ENCODE assay signal across 7 mouse cellular contexts in the genomic region with DNA sequence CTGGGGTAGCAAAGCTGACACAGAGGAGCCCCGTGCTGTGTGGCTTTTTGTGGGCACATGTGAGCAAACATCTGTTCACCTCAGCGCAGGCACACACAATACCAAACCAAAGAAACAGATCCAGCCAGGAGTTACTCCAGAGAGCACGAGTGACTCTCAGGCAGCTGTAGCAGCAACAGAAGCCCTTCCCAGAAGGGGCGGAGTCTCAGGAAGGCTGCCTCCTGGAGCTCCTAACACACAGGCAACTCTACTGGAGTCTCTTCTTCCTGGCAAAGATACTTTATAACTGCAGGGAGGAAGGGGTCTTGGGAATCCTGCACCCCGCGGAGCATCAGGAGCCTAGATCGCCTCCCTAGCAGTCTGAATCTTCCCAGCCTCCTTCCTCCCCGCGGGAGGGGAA. TPM values are rescaled to one million over a fixed set of nuclear protein-coding genes. Genes with fewer than 3 reads are reported as not detected.
A peak's percentile ranks its signal among the peaks of the same experiment; 100 is the strongest.
DNase-seq lines count a peak whose midpoint lies in the region; ATAC-seq and TF ChIP-seq lines count a peak whose summit lies in the region.

No protein-coding gene starts in this region.

- WGBS in hindbrain, postnatal 0 days = 2% methylated on average over 9 of the region's 9 CpGs
- WGBS in liver, adult 2 months = 3% methylated on average over 9 of the region's 9 CpGs
- 6% methylated on average over 9 of the region's 9 CpGs for WGBS in midbrain, embryonic 15.5 days

- in situ Hi-C loops in Patski (cut with MboI; ENCODE audit: low pct_unique_long_range_greater_than_20kb) = no loop called here

- H3K4me1 ChIP-seq in hindbrain, postnatal 0 days (ENCODE audit: insufficient read depth, low read length) = peaks cover 9% of the 10 kb centered on the region
- H3K4me1 ChIP-seq in liver, adult 2 months (ENCODE audit: control insufficient read depth, insufficient read depth, low read length) = peaks cover 8% of the 10 kb centered on the region
- peaks cover 10% of the 10 kb centered on the region for H3K4me1 ChIP-seq in midbrain, embryonic 15.5 days

- H3K9me3 ChIP-seq in hindbrain, postnatal 0 days (ENCODE audit: low read length) = no peaks in the 10 kb centered on the region
- H3K9me3 ChIP-seq in midbrain, embryonic 15.5 days = no peaks in the 10 kb centered on the region

- no peak for DNase-seq in Patski (ENCODE audit: low read depth, low spot score)
- peak; percentile 42 for DNase-seq in gastrocnemius, postnatal 25 days
- peak; percentile 67 for DNase-seq in hindbrain, postnatal 0 days (ENCODE audit: low spot score)
- DNase-seq in liver, adult 2 months (ENCODE audit: extremely low read depth, low read depth, low spot score) = peak; percentile 76
- DNase-seq in thymus, postnatal 0 days (ENCODE audit: low spot score) = peak; percentile 58

- CTCF ChIA-PET in Patski (lab: Charles Lee) = interaction anchor here (0.8 to 6.0 kb wide), 18 partner anchors 8 to 401 kb away, joined by 3 to 236 read pairs (median 7); no protein-coding TSS in a partner anchor

- POLR2A ChIA-PET in Patski (lab: Charles Lee) = interaction anchor here (1.1 to 1.4 kb wide), 4 partner anchors 48 to 242 kb away, joined by 3 to 4 read pairs (median 4); no protein-coding TSS in a partner anchor

- no peak for TF ChIP-seq CTCF in Patski (IDR thresholded peaks at IDR 0.05)
- no peak for TF ChIP-seq CTCF in hindbrain, postnatal 0 days (IDR thresholded peaks at IDR 0.05; ENCODE audit: low read depth)
- no peak for TF ChIP-seq CTCF in liver, adult 2 months (IDR thresholded peaks at IDR 0.05; ENCODE audit: low read depth, low read length)

- H3K27ac ChIP-seq in hindbrain, postnatal 0 days = no peak overlapping the region
- no peak overlapping the region for H3K27ac ChIP-seq in liver, adult 2 months (replicated peaks; ENCODE audit: insufficient read depth, low read depth, low read length)
- H3K27ac ChIP-seq in midbrain, embryonic 15.5 days = no peak overlapping the region

- ATAC-seq in Patski = peak; percentile 56
- ATAC-seq in common myeloid progenitor, adult 5-6 weeks (replicated peaks; ENCODE audit: low read depth, poor library complexity, severe bottlenecking) = peak; percentile 33
- ATAC-seq in hindbrain, postnatal 0 days = peak; percentile 52; the same call in 1 of the 2 replicates
- peak; percentile 18; the same call in 1 of the 2 replicates for ATAC-seq in midbrain, embryonic 15.5 days (replicated peaks)

- H3K4me3 ChIP-seq in hindbrain, postnatal 0 days (ENCODE audit: low read length) = peak overlapping the region; percentile 14
- H3K4me3 ChIP-seq in liver, adult 2 months (ENCODE audit: insufficient read depth, low read depth, low read length) = peak overlapping the region; percentile 42; the same call in 1 of the 2 replicates
- no peak overlapping the region for H3K4me3 ChIP-seq in midbrain, embryonic 15.5 days

- H3K79me2 ChIP-seq in liver, adult 2 months (ENCODE audit: control insufficient read depth, insufficient read depth, low read length) = no peaks in the 10 kb centered on the region

- no peak overlapping the region for H3K9ac ChIP-seq in hindbrain, postnatal 0 days (replicated peaks; ENCODE audit: low read length)
- peak overlapping the region; percentile 59 for H3K9ac ChIP-seq in liver, adult 2 months (ENCODE audit: low read depth, low read length)
- peak overlapping the region; percentile 5 for H3K9ac ChIP-seq in midbrain, embryonic 15.5 days

- no peaks in the 10 kb centered on the region for H3K36me3 ChIP-seq in hindbrain, postnatal 0 days (ENCODE audit: insufficient read depth, low read length)
- no peaks in the 10 kb centered on the region for H3K36me3 ChIP-seq in liver, adult 2 months (ENCODE audit: control insufficient read depth, insufficient read depth, low read length)
- H3K36me3 ChIP-seq in midbrain, embryonic 15.5 days (replicated peaks) = no peaks in the 10 kb centered on the region

- no peak for TF ChIP-seq POLR2A in liver, adult 2 months (IDR thresholded peaks at IDR 0.05; ENCODE audit: extremely low read depth, insufficient read depth, low read length)

- no peaks in the 10 kb centered on the region for H3K27me3 ChIP-seq in Patski
- H3K27me3 ChIP-seq in hindbrain, postnatal 0 days (ENCODE audit: insufficient read depth, low read length) = no peaks in the 10 kb centered on the region
- no peaks in the 10 kb centered on the region for H3K27me3 ChIP-seq in liver, adult 2 months (ENCODE audit: control insufficient read depth, insufficient read depth, low read length)
- H3K27me3 ChIP-seq in midbrain, embryonic 15.5 days (replicated peaks) = 0 out of 2 replicates have a peak, but pooled peaks cover 2% of the 10 kb centered on the region

- H3K4me2 ChIP-seq in hindbrain, postnatal 0 days (ENCODE audit: low read depth, low read length) = peak overlapping the region; percentile 52
- peak overlapping the region; percentile 42 for H3K4me2 ChIP-seq in midbrain, embryonic 15.5 days

RNA-seq across cellular contexts. Expression of gene Cd82, which starts 7.2 kb away (rescaled TPM):
- polyA plus RNA-seq in Patski (2021) = 63.2 TPM
- 42.9 and 43.7 TPM in 2 replicates for total RNA-seq in common myeloid progenitor, adult 5-6 weeks (2017)
- 10 to 100 TPM in 1 of 2 experiments, 1 to 10 TPM in 1; 9.1 to 12.0 TPM for total RNA-seq in gastrocnemius, postnatal 25 days (2021)
- total RNA-seq in hindbrain, postnatal 0 days (2014; rRNA removed) = 12.4 and 14.2 TPM in 2 replicates
- 21.8 and 25.1 TPM in 2 replicates for polyA plus RNA-seq in hindbrain, postnatal 0 days (2015; fragmentation: Nextera tagmentation; extraction: Ambion mirVana)
- total RNA-seq in liver, adult 2 months (2014; rRNA removed) = 76.1 and 81.6 TPM in 2 replicates
- polyA plus RNA-seq in liver, adult 2 months (2012; rRNA removed) = 140 and 148 TPM in 2 replicates
- polyA plus RNA-seq in midbrain, embryonic 15.5 days (2015; fragmentation: Nextera tagmentation; extraction: Ambion mirVana) = 22.1 and 24.8 TPM in 2 replicates
- polyA plus RNA-seq in thymus, postnatal 0 days (2015; fragmentation: Nextera tagmentation; extraction: Ambion mirVana) = 153 and 157 TPM in 2 replicates
